Mouse (Mus musculus) pancreas, adult 10 weeks (tissue): Measurements from ENCODE around the gene Klf11. TPM values are rescaled to one million over a fixed set of nuclear protein-coding genes. Genes with fewer than 3 reads are reported as not detected.

Source experiments
- polyA plus RNA-seq: library from polyadenylated mRNA; stranded (reverse); fragments of 350-450 nt; fragmentation: Illumina TruSeq; extraction: RNeasy Lipid Tissue Mini Kit (QIAGEN cat#74804); gene quantifications from one replicate; pipeline ENCODE4 v1.2.3, GENCODE M21; 2015; ENCODE audit warnings: low read depth, low replicate concordance; ENCODE audit not compliant: insufficient read depth

Gene Klf11
- polyA plus RNA-seq = 3.5 TPM

GRCm38 (mm10) chr12:24651063-24651557, at the start of gene Klf11:
Gene Klf11, plus strand, starts transcription at chr12:24651274.

GRCm38 (mm10) chr12:24681286-24682023, 30.4 kb downstream of the Klf11 start, which contains the start of gene Cys1:
Gene Cys1, minus strand, starts transcription at chr12:24681813.

GRCm38 (mm10) chr12:24707954-24708823, 57.1 kb downstream of the Klf11 start, which contains the start of gene Rrm2:
Gene Rrm2, plus strand, starts transcription at chr12:24708241.

Other genes starting within 250 kb of the Klf11 start
- 2.9 TPM for gene Taf1b, start 152.9 kb upstream of the Klf11 start, polyA plus RNA-seq
- 1.3 TPM for gene Grhl1, start 79.0 kb upstream of the Klf11 start, polyA plus RNA-seq
- 6.5 TPM for gene Cys1, start 30.5 kb downstream of the Klf11 start, polyA plus RNA-seq
- 2.7 TPM for gene Rrm2, start 57.0 kb downstream of the Klf11 start, polyA plus RNA-seq
- gene Mboat2, start 179.6 kb downstream of the Klf11 start, polyA plus RNA-seq = 1.2 TPM